Mouse (Mus musculus) CH12.LX (cell line): ENCODE measurements around the gene Lbr.

Experiments
- CHD1 ChIP-seq: IDR thresholded peaks from 2 replicates; pipeline ENCODE4 v1.6.1; 2012; ENCODE audit warnings: low read depth, low read length, improper control_type of control experiment, inconsistent platforms
- CHD2 ChIP-seq: IDR thresholded peaks from 2 replicates; pipeline ENCODE4 v1.6.1; 2011; ENCODE audit warnings: low read length, improper control_type of control experiment
- CTCF ChIP-seq, 2 experiments: IDR thresholded peaks in 1 of 2; conservative IDR thresholded peaks in 1 of 2; 2 replicates each; pipeline ENCODE4 v1.5.1; 2011 to 2012; ENCODE audit warnings: low read depth in 2 of 2, low read length in 2 of 2, improper control_type of control experiment in 1 of 2, inconsistent platforms in 1 of 2, mild to moderate bottlenecking in 1 of 2, moderate library complexity in 1 of 2
- ELF1 ChIP-seq: IDR thresholded peaks from 2 replicates; pipeline ENCODE4 v1.6.1; 2014; ENCODE audit warnings: low read depth, mild to moderate bottlenecking, inconsistent platforms, low read length, improper control_type of control experiment
- EP300 ChIP-seq: IDR thresholded peaks from 2 replicates; pipeline ENCODE4 v1.6.1; 2011; ENCODE audit warnings: low read length, improper control_type of control experiment
- MAFK ChIP-seq: IDR thresholded peaks from 2 replicates; pipeline ENCODE4 v1.6.1; 2011; ENCODE audit warnings: low read length, improper control_type of control experiment; ENCODE audit not compliant: insufficient replicate concordance
- MAX ChIP-seq: IDR thresholded peaks from 2 replicates; pipeline ENCODE4 v1.6.1; 2011; ENCODE audit warnings: low read length, improper control_type of control experiment
- NRF1 ChIP-seq: IDR thresholded peaks from 2 replicates; pipeline ENCODE4 v1.6.1; 2014; ENCODE audit warnings: low read depth, mild to moderate bottlenecking, inconsistent platforms, low read length, improper control_type of control experiment, moderate library complexity
- POLR2A ChIP-seq: IDR thresholded peaks from 2 replicates; pipeline ENCODE4 v1.6.1; 2011; ENCODE audit warnings: low read depth, mild to moderate bottlenecking, improper control_type of control experiment, low read length
- POLR2AphosphoS2 ChIP-seq: IDR thresholded peaks from 2 replicates; pipeline ENCODE4 v1.6.1; 2011; ENCODE audit warnings: low read depth, low read length, improper control_type of control experiment
- RAD21 ChIP-seq: IDR thresholded peaks from 2 replicates; pipeline ENCODE4 v1.6.1; 2011; ENCODE audit warnings: low read depth, mild to moderate bottlenecking, low read length, improper control_type of control experiment, moderate library complexity
- SMC3 ChIP-seq: IDR thresholded peaks from 2 replicates; pipeline ENCODE4 v1.6.1; 2011; ENCODE audit warnings: low read depth, low read length, improper control_type of control experiment
- UBTF ChIP-seq: IDR thresholded peaks from 2 replicates; pipeline ENCODE4 v1.6.1; 2012; ENCODE audit warnings: low read depth, mild to moderate bottlenecking, inconsistent platforms, low read length, improper control_type of control experiment, moderate library complexity
- USF2 ChIP-seq: conservative IDR thresholded peaks from 2 replicates; pipeline ENCODE4 v1.6.1; 2011; ENCODE audit warnings: low read depth, low read length, improper control_type of control experiment

DNA sequence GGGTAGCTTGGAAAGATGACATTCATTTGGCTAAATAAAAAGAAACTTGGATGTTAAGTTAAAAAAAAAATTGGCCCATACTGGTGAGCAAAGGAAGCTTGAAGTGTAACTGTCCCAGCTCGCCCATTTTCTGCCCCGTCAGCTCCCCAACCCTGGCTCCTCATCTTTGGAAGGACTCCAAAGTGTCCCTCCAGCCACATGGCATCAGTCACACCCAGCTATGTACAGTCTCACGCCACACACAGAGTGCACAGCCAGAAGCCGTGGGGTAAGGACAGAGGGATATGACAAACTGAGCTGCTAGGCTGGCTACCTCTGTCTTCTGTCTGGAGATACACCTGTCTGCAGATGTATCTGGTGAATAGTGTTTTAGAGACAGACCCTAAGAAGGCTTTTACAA lies 42.2 kb downstream of the Lbr start:
- TF ChIP-seq CTCF (conservative IDR thresholded peaks at IDR 0.05 in 1 of 2, IDR thresholded peaks at IDR 0.05 in 1 of 2; ENCODE audit: low read depth in 2 of 2, low read length in 2 of 2) (no peak), POLR2AphosphoS2 (no peak), MAFK (no peak), RAD21 (no peak), SMC3 (no peak), USF2 (no peak), EP300 (no peak), POLR2A (no peak), UBTF (no peak), NRF1 (no peak), CHD1 (no peak), MAX (no peak), CHD2 (no peak), ELF1 (no peak)
